Mouse (Mus musculus): Measurements from ENCODE around the gene Iqck. TPM values are rescaled to one million over a fixed set of nuclear protein-coding genes. Genes with fewer than 3 reads are reported as not detected.

Iqck gene
- total RNA-seq (2021), result 1 to 10 TPM; 4.9 to 5.4 TPM
- long read RNA-seq, experiment 1, partial matches to known transcripts, result 0 of 3 reads
- long read RNA-seq, experiment 1, other reads (novel, unspliced or antisense), result 0 of 3 reads
- long read RNA-seq, experiment 2, partial matches to known transcripts, result 0 of 14 reads
- long read RNA-seq, experiment 2, other reads (novel, unspliced or antisense), result 10 of 14 reads

- peak within 1 kb of the TSS; percentile 74 for H3K4me3 ChIP-seq
- peak; percentile 37 for TF ChIP-seq CTCF (conservative IDR thresholded peaks at IDR 0.05)
- peak; percentile 94 for DNase-seq (ENCODE audit: low spot score in 2 of 2)
- H3K27ac ChIP-seq, result peak within 1 kb of the TSS; percentile 92
Observed at GRCm38 (mm10) chr7:118855171-118855876, at the start of gene Iqck. Gene Iqck, plus strand, starts transcription at chr7:118855752.

- no peak for DNase-seq (ENCODE audit: low spot score in 2 of 2)
- TF ChIP-seq CTCF (conservative IDR thresholded peaks at IDR 0.05), result no peak
- H3K27ac ChIP-seq, result peak overlapping the region; percentile 64
- no peak overlapping the region for H3K4me3 ChIP-seq
Observed at GRCm38 (mm10) chr7:118806631-118807411, 48.7 kb upstream of the Iqck start.

DNA sequence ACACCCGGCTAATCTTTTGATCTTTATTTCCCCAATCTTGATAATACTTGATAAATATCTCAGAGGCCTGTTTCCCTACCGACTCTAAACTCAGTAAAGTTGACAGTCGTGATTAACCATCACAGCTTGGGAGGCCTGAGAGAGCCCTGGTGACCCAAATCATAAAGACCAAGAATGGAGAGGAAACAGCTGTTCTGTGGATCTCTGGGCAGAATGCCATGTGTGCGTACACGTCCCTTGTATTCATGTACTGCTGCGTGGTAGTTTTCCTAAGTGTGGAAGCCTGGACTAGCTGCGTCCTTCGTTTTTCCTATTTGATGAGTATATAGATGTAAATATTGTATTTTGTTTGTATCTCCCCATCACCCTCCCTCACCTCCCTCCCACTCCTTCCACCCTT lies 47.7 kb upstream of the Iqck start:
- DNase-seq (ENCODE audit: low spot score in 2 of 2), result no peak
- H3K4me3 ChIP-seq, result no peak overlapping the region

GRCm38 (mm10) chr7:118811407-118812106 lies 44.0 kb upstream of the Iqck start:
- DNase-seq (ENCODE audit: low spot score in 2 of 2), result no peak
- Histone ChIP-seq H3K27ac (no peak overlapping the region), H3K4me3 (no peak overlapping the region)
- no peak for TF ChIP-seq CTCF (conservative IDR thresholded peaks at IDR 0.05)

More for the DNA sequence above, 47.7 kb upstream of the Iqck start:
- no peak overlapping the region for H3K27ac ChIP-seq
- no peak for TF ChIP-seq CTCF (conservative IDR thresholded peaks at IDR 0.05)

DNA sequence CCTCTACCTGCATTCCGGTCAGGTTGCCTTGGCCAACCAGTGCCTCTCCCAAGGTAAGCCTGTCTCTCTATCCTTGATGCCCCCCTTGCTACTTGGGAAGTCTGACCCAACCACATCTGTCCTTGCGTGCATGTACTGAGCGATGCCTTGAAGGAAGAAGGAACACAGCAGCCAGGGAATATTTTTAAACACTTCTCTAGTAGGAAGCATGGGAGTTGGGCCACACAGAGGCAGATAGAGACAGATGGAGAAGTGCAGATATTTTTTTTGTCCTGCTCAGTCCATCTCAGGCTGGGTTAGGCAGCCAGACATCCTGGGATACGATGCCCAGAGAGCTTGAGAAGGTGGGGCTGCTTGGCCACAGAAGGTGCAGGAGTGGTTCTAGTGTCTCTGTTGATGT lies 42.0 kb upstream of the Iqck start:
- no peak for DNase-seq (ENCODE audit: low spot score in 2 of 2)
- no peak for TF ChIP-seq CTCF (conservative IDR thresholded peaks at IDR 0.05)
- H3K27ac ChIP-seq, result no peak overlapping the region
- H3K4me3 ChIP-seq, result no peak overlapping the region

- no peak for TF ChIP-seq CTCF (conservative IDR thresholded peaks at IDR 0.05)
- DNase-seq (ENCODE audit: low spot score in 2 of 2), result no peak
- no peak overlapping the region for H3K4me3 ChIP-seq
- H3K27ac ChIP-seq, result no peak overlapping the region
Observed at GRCm38 (mm10) chr7:118816275-118816674, 39.3 kb upstream of the Iqck start.

DNA sequence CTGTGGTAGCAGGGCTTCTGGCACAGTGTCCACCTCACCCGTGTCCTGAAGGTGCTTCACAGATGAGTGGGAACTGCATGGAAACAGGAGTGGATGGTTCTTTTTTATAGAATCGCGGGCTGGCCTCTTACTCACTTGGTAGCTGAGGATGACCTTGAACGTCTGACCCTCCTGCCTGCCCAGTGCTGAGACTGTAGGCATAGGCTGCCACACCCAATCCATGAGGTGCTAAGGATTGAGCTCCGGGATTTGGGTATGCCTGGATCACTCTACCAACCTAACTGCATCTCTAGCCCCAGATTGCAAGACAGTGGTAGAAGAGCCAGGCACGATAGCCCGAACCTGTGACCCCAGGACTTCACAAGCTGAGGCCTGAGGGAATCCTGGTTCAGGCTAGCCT lies 37.8 kb upstream of the Iqck start:
- TF ChIP-seq CTCF (conservative IDR thresholded peaks at IDR 0.05), result no peak
- Histone ChIP-seq H3K27ac (no peak overlapping the region), H3K4me3 (no peak overlapping the region)
- DNase-seq (ENCODE audit: low spot score in 2 of 2), result no peak

DNA sequence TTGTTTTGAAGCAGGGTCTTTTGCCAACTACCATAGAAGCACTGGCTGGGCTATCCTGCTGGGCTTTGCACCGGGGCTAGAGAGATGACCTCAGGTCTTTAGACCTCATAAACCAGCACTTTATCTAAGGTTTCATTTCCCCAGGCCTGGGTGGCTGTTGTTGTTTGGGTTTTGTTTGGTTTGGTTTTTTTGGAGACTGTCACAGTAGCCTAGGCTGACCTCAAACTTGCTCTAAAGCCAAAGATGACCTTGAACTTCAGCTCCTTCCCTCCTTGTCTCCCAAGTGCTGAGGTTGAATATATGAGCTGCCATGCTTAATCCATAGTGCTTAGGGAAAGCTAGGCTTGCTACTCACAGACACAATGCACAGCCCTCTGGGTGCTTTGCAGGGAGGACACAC lies 35.9 kb upstream of the Iqck start:
- no peak overlapping the region for H3K4me3 ChIP-seq
- no peak for TF ChIP-seq CTCF (conservative IDR thresholded peaks at IDR 0.05)
- no peak overlapping the region for H3K27ac ChIP-seq
- DNase-seq (ENCODE audit: low spot score in 2 of 2), result no peak

DNA sequence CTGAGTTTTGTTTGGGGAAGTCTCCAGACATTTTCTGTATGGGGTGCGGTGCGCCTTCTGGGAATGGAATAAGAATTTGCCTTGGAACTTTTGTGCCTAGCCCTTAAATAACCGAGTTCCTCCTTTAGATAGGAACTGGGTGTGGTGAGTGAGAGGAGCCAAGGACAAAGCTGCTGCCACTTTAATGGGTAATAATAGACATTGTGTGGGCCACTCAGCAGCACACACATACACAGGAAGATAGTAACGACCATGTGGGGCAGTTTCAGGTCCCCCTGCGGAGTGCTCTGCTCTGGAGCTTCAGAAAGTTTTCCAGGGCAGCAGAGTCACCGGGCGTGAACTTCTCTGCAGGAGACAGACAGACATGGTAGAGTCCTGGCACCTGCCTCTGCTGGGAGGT lies 34.2 kb upstream of the Iqck start:
- no peak overlapping the region for H3K4me3 ChIP-seq
- no peak for TF ChIP-seq CTCF (conservative IDR thresholded peaks at IDR 0.05)
- no peak for DNase-seq (ENCODE audit: low spot score in 2 of 2)
- peak overlapping the region; percentile 71 for H3K27ac ChIP-seq

- no peak for TF ChIP-seq CTCF (conservative IDR thresholded peaks at IDR 0.05)
Observed at GRCm38 (mm10) chr7:118821887-118822556, 33.5 kb upstream of the Iqck start.

DNA sequence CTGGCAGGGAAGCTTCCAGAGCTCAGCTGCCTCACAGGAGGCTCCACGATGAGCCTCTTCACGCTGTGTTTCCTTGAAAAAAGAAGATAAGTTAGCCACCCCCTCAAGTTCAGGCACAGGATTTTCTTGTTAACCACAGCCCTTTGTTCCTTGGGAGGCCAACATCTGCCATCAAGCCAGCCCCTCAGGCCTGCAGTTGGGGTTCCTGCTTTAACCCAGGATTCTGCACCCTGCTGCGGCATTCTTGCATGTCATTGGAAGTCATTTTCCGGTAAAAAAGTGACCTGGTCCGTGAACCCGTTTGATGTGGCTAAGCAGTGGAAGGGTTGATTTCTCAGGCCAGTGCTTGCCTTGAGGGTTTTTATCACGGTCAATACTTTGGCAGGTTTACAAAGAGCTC lies 31.1 kb upstream of the Iqck start:
- Histone ChIP-seq H3K4me3 (no peak overlapping the region), H3K27ac (no peak overlapping the region)
- DNase-seq (ENCODE audit: low spot score in 2 of 2), result no peak
- TF ChIP-seq CTCF (conservative IDR thresholded peaks at IDR 0.05), result no peak

More at GRCm38 (mm10) chr7:118821887-118822556, 33.5 kb upstream of the Iqck start:
- no peak overlapping the region for H3K4me3 ChIP-seq
- DNase-seq (ENCODE audit: low spot score in 2 of 2), result no peak
- H3K27ac ChIP-seq, result 0 out of 2 replicates have a peak overlapping the region, but pooled peaks have one; percentile 71

DNA sequence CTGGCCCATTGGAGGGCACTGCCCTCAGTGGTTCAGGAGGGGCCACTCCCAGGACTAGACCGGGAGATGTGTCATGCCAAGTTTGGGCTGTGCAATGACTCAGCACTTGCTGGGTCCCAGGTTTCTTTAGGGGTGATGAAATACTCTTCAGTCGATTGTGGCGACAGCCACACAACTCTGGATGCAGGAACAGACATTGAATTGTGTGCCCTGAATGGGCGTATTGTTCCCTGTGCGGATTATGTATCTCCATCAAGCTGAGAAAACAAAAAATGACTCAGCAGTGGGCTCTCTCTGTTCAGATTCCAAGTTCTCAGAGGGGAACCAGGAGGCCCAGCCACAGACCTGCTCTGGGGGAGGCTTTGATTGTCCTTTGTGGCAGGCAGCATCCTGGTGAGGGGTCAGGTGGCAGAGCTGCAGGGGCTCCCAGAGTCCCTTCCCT lies 27.6 kb upstream of the Iqck start:
- no peak for DNase-seq (ENCODE audit: low spot score in 2 of 2)
- no peak for TF ChIP-seq CTCF (conservative IDR thresholded peaks at IDR 0.05)
- Histone ChIP-seq H3K27ac (peak overlapping the region; percentile 79), H3K4me3 (no peak overlapping the region)

Data from layer of hippocampus, adult 2 months (tissue).